Mouse (Mus musculus): Measurements from ENCODE around the gene Hist2h2be. TPM values are rescaled to one million over a fixed set of nuclear protein-coding genes. Genes with fewer than 3 reads are reported as not detected.
"Not testable (repeated sequence)": the region's sequence is repeated elsewhere in the genome, so short reads cannot be mapped to it uniquely, and the experiment has no call there.

Hist2h2be gene
- 5.9 and 6.4 TPM in 2 replicates for polyA plus RNA-seq (2014; fragmentation: Nextera tagmentation; extraction: Ambion mirVana)

- peak within 1 kb of the TSS; percentile 52 for H3K4me3 ChIP-seq (ENCODE audit: low read depth, low read length)
- no peaks in the 10 kb centered on the region for H3K36me3 ChIP-seq (ENCODE audit: insufficient read depth)
- peak; percentile 95 for ATAC-seq (ENCODE audit: insufficient read depth)
- whole genome bisulfite sequencing = under 1% methylated on average over 43 of the region's 43 CpGs
- TF ChIP-seq CTCF (IDR thresholded peaks at IDR 0.05; ENCODE audit: low read depth) = no peak
- H3K4me2 ChIP-seq = peak within 1 kb of the TSS; percentile 93
- no peaks in the 10 kb centered on the region for H3K9me3 ChIP-seq (ENCODE audit: low read depth, low read length)
- H3K4me1 ChIP-seq (ENCODE audit: insufficient read depth) = peaks cover 15% of the 10 kb centered on the region; the same call in 1 of the 2 replicates
- DNase-seq = peak; percentile 96
- peak within 1 kb of the TSS; percentile 99 for H3K27ac ChIP-seq (ENCODE audit: low read depth)
- no peaks in the 10 kb centered on the region for H3K27me3 ChIP-seq (ENCODE audit: insufficient read depth, low read length)
- H3K9ac ChIP-seq = peak within 1 kb of the TSS; percentile 82
Observed at GRCm38 (mm10) chr3:96220765-96221639, at the start of gene Hist2h2be, which contains the start of gene Hist2h2ac. TSS of gene Hist2h2be (plus strand) at chr3:96221119. TSS of gene Hist2h2ac (minus strand) at chr3:96220880.

- DNase-seq (no peak), ATAC-seq (ENCODE audit: insufficient read depth) (no peak; the same call in 1 of the 2 replicates)
- TF ChIP-seq CTCF (IDR thresholded peaks at IDR 0.05; ENCODE audit: low read depth) = no peak
- H3K9ac ChIP-seq = peak overlapping the region; percentile 86
- peak overlapping the region; percentile 99 for H3K27ac ChIP-seq (ENCODE audit: low read depth)
- 11% methylated on average over 18 of the region's 18 CpGs for WGBS
- H3K4me1 ChIP-seq (ENCODE audit: insufficient read depth) = peaks cover 12% of the 10 kb centered on the region
- H3K4me3 ChIP-seq (ENCODE audit: low read depth, low read length) = peak overlapping the region; percentile 88
- no peaks in the 10 kb centered on the region for H3K27me3 ChIP-seq (ENCODE audit: insufficient read depth, low read length)
- no peaks in the 10 kb centered on the region for H3K9me3 ChIP-seq (ENCODE audit: low read depth, low read length)
- peak overlapping the region; percentile 96 for H3K4me2 ChIP-seq
- H3K36me3 ChIP-seq (ENCODE audit: insufficient read depth) = peaks cover 35% of the 10 kb centered on the region
Observed at GRCm38 (mm10) chr3:96171583-96172196, 49.2 kb upstream of the Hist2h2be start.

- ATAC-seq (ENCODE audit: insufficient read depth) = peak; percentile 94
- no peaks in the 10 kb centered on the region for H3K9me3 ChIP-seq (ENCODE audit: low read depth, low read length)
- H3K4me3 ChIP-seq (ENCODE audit: low read depth, low read length) = peak within 1 kb of the TSS; percentile 88
- WGBS = under 1% methylated on average over 57 of the region's 58 CpGs
- peak within 1 kb of the TSS; percentile 99 for H3K27ac ChIP-seq (ENCODE audit: low read depth)
- peak; percentile 94 for DNase-seq
- TF ChIP-seq CTCF (IDR thresholded peaks at IDR 0.05; ENCODE audit: low read depth) = no peak
- peaks cover 41% of the 10 kb centered on the region for H3K36me3 ChIP-seq (ENCODE audit: insufficient read depth)
- H3K27me3 ChIP-seq (ENCODE audit: insufficient read depth, low read length) = no peaks in the 10 kb centered on the region
- peak within 1 kb of the TSS; percentile 96 for H3K4me2 ChIP-seq
- H3K4me1 ChIP-seq (ENCODE audit: insufficient read depth) = peaks cover 12% of the 10 kb centered on the region
- H3K9ac ChIP-seq = peak within 1 kb of the TSS; percentile 86
Observed at GRCm38 (mm10) chr3:96172197-96173178, 48.4 kb upstream of the Hist2h2be start, which contains the start of gene Sf3b4. TSS of gene Sf3b4 (plus strand) at chr3:96172332.

- 34% methylated on average over 7 of the region's 7 CpGs for WGBS
- no peak overlapping the region for H3K27ac ChIP-seq (ENCODE audit: low read depth)
- no peaks in the 10 kb centered on the region for H3K27me3 ChIP-seq (ENCODE audit: insufficient read depth, low read length)
- H3K9ac ChIP-seq = peak overlapping the region; percentile 86
- DNase-seq = no peak
- peak overlapping the region; percentile 88 for H3K4me3 ChIP-seq (ENCODE audit: low read depth, low read length)
- H3K36me3 ChIP-seq (ENCODE audit: insufficient read depth) = peaks cover 48% of the 10 kb centered on the region
- H3K4me1 ChIP-seq (ENCODE audit: insufficient read depth) = peaks cover 12% of the 10 kb centered on the region
- TF ChIP-seq CTCF (IDR thresholded peaks at IDR 0.05; ENCODE audit: low read depth) = no peak
- H3K9me3 ChIP-seq (ENCODE audit: low read depth, low read length) = no peaks in the 10 kb centered on the region
- ATAC-seq (ENCODE audit: insufficient read depth) = no peak
- H3K4me2 ChIP-seq = peak overlapping the region; percentile 96
Observed at GRCm38 (mm10) chr3:96173185-96173584, 47.7 kb upstream of the Hist2h2be start.

- H3K4me3 ChIP-seq (ENCODE audit: low read depth, low read length) = peak overlapping the region; percentile 12; the same call in 1 of the 2 replicates
Observed at GRCm38 (mm10) chr3:96174042-96174441, 46.9 kb upstream of the Hist2h2be start.

GRCm38 (mm10) chr3:96175251-96175650 is 45.7 kb upstream of the Hist2h2be start:
- 90% methylated on average over 6 of the region's 6 CpGs for WGBS
- Histone ChIP-seq H3K27ac (ENCODE audit: low read depth) (no peak overlapping the region), H3K27me3 (ENCODE audit: insufficient read depth, low read length) (no peaks in the 10 kb centered on the region), H3K4me1 (ENCODE audit: insufficient read depth) (peaks cover 12% of the 10 kb centered on the region), H3K4me3 (ENCODE audit: low read depth, low read length) (no peak overlapping the region), H3K9me3 (ENCODE audit: low read depth, low read length) (no peaks in the 10 kb centered on the region), H3K36me3 (ENCODE audit: insufficient read depth) (peaks cover 49% of the 10 kb centered on the region), H3K4me2 (no peak overlapping the region), H3K9ac (no peak overlapping the region)
- no peak for DNase-seq
- TF ChIP-seq CTCF (IDR thresholded peaks at IDR 0.05; ENCODE audit: low read depth) = no peak
- no peak for ATAC-seq (ENCODE audit: insufficient read depth)

More at GRCm38 (mm10) chr3:96174042-96174441, 46.9 kb upstream of the Hist2h2be start:
- H3K9ac ChIP-seq; ATAC-seq (ENCODE audit: insufficient read depth); DNase-seq; H3K27me3 ChIP-seq (ENCODE audit: insufficient read depth, low read length); H3K9me3 ChIP-seq (ENCODE audit: low read depth, low read length); H3K27ac ChIP-seq (ENCODE audit: low read depth): not testable (repeated sequence)
- peak overlapping the region; percentile 96; the same call in 1 of the 2 replicates for H3K4me2 ChIP-seq
- peaks cover 12% of the 10 kb centered on the region for H3K4me1 ChIP-seq (ENCODE audit: insufficient read depth)
- 82% methylated on average over 4 of the region's 4 CpGs for WGBS
- peaks cover 52% of the 10 kb centered on the region for H3K36me3 ChIP-seq (ENCODE audit: insufficient read depth)

All from lung, embryonic 14.5 days (tissue).